Mouse (Mus musculus) heart, adult 9 months (tissue): ENCODE data around the gene Slc26a11.

ENCODE experiments used
- DNase-seq, 2 experiments: peaks; one replicate each; pipeline ENCODE4 v3.0.0; 2022; ENCODE audit warnings: low spot score in 2 of 2

Gene Slc26a11

GRCm38 (mm10) chr11:119355443-119356385, at the start of gene Slc26a11, which contains the start of gene Sgsh:
TSS of gene Slc26a11 (plus strand) at chr11:119355557.
TSS of gene Sgsh (minus strand) at chr11:119355536.
- DNase-seq: peak; percentile 87 to 89

DNA sequence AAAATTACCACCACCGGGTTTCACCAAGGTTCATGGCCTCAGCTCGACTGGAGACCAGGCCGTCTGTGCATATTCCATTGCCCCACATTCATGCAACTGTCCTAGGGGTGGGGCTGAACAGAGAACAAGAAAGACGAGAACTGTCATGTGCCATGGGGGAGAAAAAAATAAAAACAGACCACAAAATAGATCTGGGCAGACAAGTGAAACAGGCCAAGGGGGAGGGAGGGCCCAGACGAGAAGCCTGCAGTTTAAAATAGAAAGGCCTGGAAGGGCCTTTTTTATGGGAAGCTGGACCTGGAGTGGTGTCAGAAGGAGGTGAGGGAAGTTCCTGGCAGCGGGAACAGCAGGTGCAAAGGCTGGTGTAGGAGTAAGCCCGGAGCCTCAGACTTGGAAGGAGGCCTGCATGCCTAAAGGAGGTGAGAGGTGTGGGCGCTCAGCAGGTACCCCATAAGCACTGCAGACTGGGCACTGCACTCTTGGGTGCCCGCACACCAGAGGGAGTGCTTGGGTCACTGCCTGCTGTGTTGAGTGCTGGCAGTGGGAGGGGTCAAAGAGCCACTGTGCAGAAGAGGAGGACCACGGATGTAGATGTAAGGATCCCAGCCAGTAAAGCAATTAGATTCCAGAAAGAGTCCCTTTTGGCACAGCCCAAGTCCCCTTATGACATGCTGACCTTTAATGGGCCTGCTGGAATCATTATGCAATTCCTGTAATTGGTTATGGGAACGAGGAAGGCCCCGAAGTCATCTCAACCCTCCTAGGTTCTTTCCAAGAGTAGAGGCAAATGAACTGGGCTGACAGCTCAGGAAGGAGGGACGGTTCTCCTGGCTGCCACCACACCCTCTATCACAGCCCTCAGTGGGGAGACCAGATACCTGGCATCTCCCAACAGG, 48.3 kb upstream of the Slc26a11 start:
- DNase-seq: no peak

DNA sequence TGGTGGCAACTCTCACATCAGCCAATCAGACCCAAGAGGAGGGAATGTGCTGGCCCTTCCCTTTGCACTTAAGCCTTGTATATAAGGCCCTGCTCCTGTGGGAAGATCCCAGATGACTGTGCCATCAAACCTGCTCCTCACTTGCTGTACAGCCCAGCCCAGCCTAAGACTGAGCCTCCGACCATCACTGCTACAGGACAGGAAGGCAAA, 47.8 kb upstream of the Slc26a11 start, which contains the start of gene Card14:
Gene Card14 (plus strand): TSS at position 111 of the 210 bp plus-strand sequence.
- no peak for DNase-seq

DNA sequence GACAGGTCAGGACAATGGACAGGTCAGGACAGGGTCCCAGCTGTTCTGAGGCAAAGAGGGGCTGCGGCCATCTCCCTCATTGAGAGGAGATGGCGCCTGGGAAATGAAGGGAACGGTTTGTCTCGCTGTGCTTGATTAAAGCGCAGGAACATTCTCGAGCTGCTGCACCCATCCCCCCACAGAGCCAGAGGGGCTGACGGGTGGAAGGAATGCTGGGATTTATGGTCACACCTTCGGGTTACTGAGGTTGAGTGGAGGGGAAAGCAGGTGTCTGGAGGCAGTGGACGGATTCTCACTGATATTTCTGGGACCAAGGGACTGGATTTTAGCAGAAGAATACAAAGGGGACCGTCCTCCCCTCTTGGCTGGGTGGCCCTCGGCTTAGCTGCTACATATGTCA, 47.4 kb upstream of the Slc26a11 start:
- no peak for DNase-seq

DNA sequence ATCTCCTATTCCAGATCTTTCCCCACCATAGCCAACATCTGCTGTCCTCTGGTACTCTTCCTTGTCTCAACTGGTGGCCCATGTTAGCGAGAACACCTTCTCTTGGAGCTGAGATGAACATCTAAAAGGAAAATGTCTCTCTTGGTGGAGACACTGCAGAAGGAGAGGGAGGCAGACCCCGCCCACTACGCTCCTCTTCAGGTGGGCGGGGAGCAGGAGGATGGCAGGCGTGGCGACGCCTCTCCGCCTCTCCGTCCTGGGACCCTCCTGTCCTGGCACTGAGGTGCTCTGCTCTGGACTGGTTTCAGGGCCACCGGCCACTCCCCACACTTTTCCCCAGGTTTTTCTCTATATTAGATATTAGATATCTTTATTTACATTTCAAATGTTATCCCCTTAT, 44.7 kb upstream of the Slc26a11 start:
- DNase-seq: no peak

- no peak for DNase-seq
These were observed 41.0 kb upstream of the Slc26a11 start for GRCm38 (mm10) chr11:119314252-119314936.

- DNase-seq: peak in 1 of 2 experiments; percentile 54
These were observed 38.6 kb upstream of the Slc26a11 start for GRCm38 (mm10) chr11:119316720-119317119.

- DNase-seq: no peak
These were observed 32.8 kb upstream of the Slc26a11 start for GRCm38 (mm10) chr11:119322521-119322920.

GRCm38 (mm10) chr11:119325068-119325467, 30.3 kb upstream of the Slc26a11 start:
- DNase-seq: no peak

DNA sequence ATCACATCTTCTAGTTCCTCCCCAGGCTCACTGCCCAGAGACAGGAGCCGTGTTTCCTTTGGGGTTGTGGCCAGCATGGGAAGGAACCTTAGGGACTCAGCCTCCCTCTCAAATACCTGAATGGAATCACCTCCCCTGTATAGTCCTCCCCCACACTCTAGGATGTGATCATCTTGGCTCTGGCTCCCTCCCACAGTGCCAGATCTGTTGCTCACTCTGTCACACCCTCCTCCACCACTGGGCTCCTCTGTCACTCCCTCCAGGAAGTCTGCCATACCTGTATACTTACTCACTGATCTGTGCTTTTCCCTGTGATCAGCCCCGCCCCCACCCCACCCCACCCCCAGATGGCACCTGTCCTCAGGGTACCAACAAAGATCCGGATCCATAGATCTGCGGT, 24.8 kb upstream of the Slc26a11 start:
- no peak for DNase-seq

- DNase-seq: no peak
These were observed 23.4 kb upstream of the Slc26a11 start for GRCm38 (mm10) chr11:119331970-119332369.

GRCm38 (mm10) chr11:119338271-119339059, 16.9 kb upstream of the Slc26a11 start:
- no peak for DNase-seq

GRCm38 (mm10) chr11:119339179-119339578, 16.2 kb upstream of the Slc26a11 start:
- no peak for DNase-seq

GRCm38 (mm10) chr11:119339637-119340036, 15.7 kb upstream of the Slc26a11 start:
- peak in 1 of 2 experiments; percentile 69 for DNase-seq

DNA sequence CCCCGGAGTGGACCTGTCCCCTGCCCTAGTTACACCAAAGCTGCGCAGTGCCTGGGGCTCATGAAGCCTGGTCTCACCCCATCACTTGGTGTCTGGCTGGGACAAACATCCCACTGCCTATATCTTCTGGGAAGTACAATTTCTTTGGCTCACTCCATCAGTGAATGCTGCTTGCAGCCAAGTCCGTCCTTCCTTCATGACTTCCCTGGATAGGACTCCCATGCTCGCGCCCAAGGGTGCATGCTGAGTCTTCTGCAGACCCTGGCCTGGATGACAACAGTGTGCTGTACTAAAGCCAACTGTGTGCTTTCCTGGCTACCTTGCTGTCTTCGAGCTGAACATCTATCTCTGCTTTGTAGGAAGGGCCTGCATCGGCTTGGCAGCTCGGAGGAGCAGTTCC, 11.2 kb upstream of the Slc26a11 start:
- DNase-seq: peak; percentile 13 to 32

DNA sequence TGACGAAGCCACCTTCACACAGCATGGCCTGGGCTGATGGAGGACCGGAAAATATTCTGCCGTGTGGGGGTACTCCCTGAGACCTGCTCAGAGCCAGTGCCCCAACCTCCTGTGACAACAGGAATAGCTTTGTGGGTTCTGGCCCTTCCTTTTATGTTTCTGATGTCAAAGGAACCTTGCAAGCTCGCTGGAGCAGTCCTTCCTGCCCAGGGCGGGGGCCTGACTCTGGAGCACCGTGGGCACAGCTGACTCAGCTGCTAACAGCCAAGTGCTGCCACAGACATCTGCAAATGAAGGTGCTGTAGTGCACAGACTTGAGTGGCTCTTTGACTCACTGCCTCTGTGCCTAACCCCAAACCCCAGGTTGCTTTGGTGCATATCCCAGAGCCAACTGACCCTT, 10.5 kb upstream of the Slc26a11 start:
- no peak for DNase-seq

DNA sequence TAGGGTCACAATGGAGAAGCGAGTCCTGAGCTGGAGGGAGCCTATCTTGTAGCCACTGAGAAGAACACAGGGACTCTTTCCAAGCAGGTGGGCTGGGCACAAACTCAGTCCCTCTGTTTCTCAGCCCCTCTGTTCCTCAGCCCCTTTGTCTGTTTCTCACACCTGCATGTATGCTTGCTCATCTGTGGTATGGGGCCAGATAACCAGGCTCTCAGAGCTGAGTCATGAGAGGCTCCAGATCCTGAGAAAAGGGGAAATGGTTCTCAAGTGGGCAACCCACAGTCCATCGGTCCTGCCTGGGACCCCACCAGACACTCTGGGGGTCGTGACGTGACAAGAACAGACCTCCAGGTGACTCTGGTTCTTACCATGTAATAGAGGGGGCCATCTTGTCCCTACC, 8.2 kb upstream of the Slc26a11 start:
- DNase-seq: no peak

GRCm38 (mm10) chr11:119352113-119352512, 3.2 kb upstream of the Slc26a11 start:
- DNase-seq: no peak

- no peak for DNase-seq
These were observed 1.4 kb upstream of the Slc26a11 start for GRCm38 (mm10) chr11:119353946-119354345.

DNA sequence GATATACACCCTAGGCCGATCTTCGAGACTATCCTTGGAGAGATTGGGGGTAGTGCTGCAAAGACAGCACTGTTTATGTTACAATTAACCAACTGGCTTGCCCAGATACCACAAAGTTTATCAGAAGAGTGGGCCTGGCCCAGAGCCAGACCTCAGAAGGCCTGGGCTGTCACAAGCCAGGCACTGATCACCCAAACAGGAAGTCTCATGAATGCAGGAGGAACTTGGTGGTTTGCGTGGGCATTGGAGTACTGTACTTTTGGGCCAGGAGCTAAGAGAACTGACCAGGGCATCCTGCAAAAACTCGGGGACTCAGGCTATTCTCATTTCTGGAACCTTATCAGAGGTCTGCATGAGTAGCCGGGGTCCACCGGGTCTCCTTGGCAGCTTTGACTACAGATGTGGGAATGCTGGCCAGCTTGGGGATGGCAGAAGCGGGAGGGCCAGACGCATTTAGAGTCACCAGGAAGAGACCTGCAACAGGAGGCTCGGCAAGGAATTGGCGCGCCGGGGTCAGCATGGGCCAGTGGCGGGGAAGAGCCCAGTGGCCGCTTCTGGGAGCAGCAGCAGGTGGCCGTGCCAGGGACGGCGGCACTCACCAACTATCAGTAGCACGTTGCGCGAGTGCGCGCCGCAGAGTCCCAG, 437 bp upstream of the Slc26a11 start:
- peak; percentile 55 to 69 for DNase-seq

- DNase-seq: no peak
These were observed 3.7 kb downstream of the Slc26a11 start for GRCm38 (mm10) chr11:119359089-119359488.
